Mouse (Mus musculus): ENCODE results near the gene Slc31a2.

DNA sequence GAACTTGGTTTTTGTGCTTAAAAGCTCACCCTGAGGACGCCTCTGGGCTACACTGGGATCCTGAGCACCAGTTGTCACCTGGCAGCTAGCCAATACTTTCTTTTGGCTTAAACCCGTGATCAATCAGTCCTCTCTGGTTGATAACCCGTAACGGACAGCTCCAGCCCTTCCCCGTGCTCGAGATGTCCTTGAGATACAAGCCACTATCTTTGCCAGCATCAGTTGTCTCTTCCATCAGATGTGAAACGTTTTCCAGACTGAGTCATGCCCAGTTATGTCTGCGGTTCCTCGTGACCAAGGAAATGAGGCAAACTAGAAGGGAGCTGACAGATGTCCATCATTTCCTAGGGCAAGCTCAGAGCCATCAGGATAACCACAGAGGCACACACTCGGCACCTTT is 4.7 kb downstream of the Slc31a2 start:
- TF ChIP-seq GATA1 (IDR thresholded peaks at IDR 0.05; ENCODE audit: borderline replicate concordance, low read length), result no peak
- TF ChIP-seq FLI1 (IDR thresholded peaks at IDR 0.05; ENCODE audit: low read length), result no peak

Measured in megakaryocyte, embryonic 14.5 days (primary cell).